Mouse (Mus musculus): ENCODE results near the gene Ssmem1.

GRCm38 (mm10) chr6:30547656-30548306, 38.1 kb downstream of the Ssmem1 start:
- TF ChIP-seq EP300 (IDR thresholded peaks at IDR 0.05; ENCODE audit: low read depth): no peak
- no peak for TF ChIP-seq CTCF (IDR thresholded peaks at IDR 0.05; ENCODE audit: low read depth)

Measured in liver, postnatal 0 days (tissue).